Mouse (Mus musculus): ENCODE results near the gene Capn8. TPM values are rescaled to one million over a fixed set of nuclear protein-coding genes. Genes with fewer than 3 reads are reported as not detected.

The Capn8 gene
- total RNA-seq, 2 experiments from 2014 or later = not detected

GRCm38 (mm10) chr1:182543906-182544305 is 20.9 kb upstream of the Capn8 start:
- ATAC-seq (replicated peaks; ENCODE audit: poor library complexity) = no peak

GRCm38 (mm10) chr1:182550761-182551160 is 14.0 kb upstream of the Capn8 start:
- ATAC-seq (replicated peaks; ENCODE audit: poor library complexity) = no peak

DNA sequence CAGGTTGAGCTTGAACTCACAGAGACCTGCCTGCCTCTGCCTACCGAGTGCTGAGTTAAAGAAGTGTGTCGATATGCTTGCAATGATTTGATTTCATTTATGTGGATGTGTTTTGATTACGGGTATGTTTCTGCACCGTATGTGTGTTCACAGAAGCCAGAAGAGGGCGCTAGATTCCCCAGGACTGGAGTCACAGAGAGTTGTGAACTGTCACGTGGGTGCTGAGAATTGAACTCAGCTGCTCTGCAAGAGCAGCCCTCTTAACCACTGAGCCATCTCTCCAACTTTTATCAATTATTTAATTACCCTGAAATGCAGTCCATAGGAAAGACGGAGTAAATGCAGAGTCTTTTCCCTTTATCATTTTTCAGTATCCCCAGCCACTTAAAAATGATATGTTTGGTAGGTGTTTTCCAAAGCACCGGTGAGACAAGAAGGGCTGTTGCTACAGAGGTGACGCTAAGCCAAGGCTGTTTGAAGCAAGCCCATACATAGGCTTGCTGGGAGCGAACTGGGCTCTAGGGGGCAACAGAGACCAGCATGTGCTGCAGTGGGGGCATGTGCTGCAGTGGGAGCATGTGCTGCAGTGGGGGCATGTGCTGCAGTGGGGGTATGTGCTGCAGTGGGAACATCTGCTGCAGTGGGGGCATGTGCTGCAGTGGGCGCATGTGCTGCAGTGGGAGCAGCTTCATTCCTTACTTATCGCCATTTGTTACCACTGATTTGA is 11.0 kb upstream of the Capn8 start:
- peak; percentile 96 for ATAC-seq (replicated peaks; ENCODE audit: poor library complexity)

DNA sequence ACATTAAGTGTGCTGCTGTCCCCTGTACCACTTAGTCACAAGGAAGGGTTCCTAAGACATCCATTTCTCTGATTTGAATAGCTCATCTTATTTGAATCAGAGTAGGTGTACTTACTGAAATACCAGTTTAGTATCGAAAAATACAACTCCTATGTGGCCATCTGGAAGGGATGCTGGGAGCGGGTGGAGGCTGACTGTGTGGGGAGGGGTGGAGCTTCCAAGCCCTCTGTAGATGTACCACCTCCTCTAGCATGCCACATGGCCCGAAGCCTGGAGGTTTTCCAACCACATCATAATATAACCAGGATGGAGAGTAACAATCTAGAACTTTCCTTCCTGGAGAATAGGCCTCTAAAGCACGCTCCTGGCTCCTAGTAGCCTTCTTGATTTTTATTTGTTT is 6.5 kb upstream of the Capn8 start:
- ATAC-seq (replicated peaks; ENCODE audit: poor library complexity) = no peak

GRCm38 (mm10) chr1:182559530-182559929 is 5.3 kb upstream of the Capn8 start:
- no peak for ATAC-seq (replicated peaks; ENCODE audit: poor library complexity)

GRCm38 (mm10) chr1:182560390-182561098 is 4.3 kb upstream of the Capn8 start:
- ATAC-seq (replicated peaks; ENCODE audit: poor library complexity) = peak; percentile 34; the same call in 1 of the 2 replicates

DNA sequence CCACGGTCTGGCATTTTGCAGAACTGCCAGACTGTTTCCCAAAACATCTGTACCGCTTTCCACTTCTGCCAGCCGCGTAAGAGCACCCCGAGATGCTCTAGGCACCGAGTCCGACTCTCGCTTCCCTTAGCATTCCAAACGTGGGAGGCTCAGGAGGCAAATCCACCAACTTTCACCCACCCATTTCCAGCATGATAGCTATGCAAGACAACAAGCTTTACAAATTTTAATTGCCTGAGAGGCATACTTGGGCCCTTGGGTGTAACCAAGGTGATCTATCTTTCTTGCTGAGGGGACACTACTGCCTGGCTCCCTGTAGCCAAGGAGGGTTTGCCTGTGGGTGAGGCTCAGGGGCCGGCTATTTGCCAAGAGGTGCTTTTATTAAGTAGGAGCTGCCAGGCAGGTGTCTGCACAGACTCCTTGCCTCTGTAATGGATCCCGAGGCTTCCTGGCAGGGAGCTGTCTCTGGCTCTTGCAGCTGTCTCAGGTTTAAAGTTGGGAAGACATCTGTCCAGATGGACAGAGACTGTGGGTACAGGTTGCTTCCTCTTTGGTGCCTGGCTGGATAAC is 2.8 kb upstream of the Capn8 start:
- ATAC-seq (replicated peaks; ENCODE audit: poor library complexity) = no peak

DNA sequence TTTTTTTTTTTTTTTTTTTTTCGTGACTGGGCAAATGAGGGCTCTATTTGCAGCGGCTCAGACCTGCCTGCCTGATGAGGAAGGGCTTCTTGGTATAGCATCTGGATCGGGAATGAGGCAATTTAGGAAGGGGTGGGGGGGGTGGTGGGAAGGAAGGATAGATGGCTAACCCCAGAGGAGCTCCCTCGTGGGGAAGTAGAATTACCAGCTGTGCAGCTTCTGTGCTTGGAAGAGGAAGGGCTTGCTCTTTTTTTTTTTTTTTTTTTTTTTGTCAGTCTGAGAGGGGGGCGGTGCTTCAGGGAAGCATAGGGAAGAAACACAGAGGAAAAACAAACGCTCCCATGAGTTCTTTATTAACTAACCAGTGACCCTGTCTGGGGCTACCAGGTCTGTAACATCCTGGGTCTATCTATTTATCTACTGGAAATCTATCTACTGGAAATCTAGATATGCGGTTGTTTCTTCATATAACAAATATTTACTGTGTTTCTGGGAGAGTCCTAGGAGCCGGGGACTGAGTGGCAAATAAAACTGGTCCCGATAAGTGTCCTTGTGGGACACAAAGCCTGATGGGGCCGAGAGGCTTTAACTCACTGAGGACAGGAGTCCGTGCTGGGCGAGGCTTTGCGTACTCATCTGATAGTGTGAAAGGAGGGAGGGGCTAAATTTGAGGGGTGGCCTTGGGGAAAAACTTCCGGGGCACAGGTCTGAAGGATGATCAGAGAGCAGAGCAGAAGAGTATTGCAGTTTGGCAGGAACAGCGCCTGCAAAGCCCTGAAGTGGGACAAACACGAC is 2.0 kb upstream of the Capn8 start:
- peak; percentile 57 for ATAC-seq (replicated peaks; ENCODE audit: poor library complexity)

GRCm38 (mm10) chr1:182565351-182565835 is 586 bp downstream of the Capn8 start:
- no peak for ATAC-seq (replicated peaks; ENCODE audit: poor library complexity)

DNA sequence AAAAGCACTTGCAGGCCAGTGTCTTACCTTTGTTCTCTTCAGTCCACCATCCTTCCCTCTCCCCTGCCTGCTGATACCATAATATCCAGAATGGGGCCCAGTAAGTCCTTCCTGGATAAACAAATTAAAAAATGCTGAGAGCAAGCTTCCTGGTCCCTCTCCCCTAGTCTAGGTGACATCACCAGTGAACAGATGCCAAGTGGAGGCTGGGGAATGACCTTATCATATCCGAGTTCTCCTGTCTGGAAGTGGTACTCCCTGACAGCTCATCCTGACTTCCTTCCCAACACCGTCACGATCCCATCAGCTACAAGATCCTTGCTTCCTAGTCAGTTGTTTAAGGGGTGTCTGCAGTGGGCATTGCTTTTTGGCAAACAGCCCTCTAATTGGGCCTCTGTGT is 6.3 kb downstream of the Capn8 start:
- no peak for ATAC-seq (replicated peaks; ENCODE audit: poor library complexity)

DNA sequence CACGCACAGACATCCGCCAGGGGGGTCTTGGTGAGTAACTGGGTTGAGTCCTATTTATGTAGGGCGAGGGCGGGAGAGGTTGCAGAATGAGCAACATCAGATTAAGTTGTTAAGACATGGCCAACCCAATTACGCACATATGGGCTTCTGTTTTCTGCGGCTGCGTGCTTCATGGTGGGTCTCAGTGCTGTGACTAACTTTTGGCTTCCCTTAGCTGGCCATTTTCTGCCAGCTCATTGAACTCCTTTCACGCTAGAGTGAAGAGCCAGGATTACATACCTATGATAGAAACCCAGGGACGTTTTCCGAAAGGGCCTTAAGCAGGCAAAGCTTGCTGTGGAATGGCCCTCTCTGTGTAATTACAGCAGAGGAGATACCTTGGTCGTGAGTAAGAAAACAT is 7.2 kb downstream of the Capn8 start:
- ATAC-seq (replicated peaks; ENCODE audit: poor library complexity) = no peak

DNA sequence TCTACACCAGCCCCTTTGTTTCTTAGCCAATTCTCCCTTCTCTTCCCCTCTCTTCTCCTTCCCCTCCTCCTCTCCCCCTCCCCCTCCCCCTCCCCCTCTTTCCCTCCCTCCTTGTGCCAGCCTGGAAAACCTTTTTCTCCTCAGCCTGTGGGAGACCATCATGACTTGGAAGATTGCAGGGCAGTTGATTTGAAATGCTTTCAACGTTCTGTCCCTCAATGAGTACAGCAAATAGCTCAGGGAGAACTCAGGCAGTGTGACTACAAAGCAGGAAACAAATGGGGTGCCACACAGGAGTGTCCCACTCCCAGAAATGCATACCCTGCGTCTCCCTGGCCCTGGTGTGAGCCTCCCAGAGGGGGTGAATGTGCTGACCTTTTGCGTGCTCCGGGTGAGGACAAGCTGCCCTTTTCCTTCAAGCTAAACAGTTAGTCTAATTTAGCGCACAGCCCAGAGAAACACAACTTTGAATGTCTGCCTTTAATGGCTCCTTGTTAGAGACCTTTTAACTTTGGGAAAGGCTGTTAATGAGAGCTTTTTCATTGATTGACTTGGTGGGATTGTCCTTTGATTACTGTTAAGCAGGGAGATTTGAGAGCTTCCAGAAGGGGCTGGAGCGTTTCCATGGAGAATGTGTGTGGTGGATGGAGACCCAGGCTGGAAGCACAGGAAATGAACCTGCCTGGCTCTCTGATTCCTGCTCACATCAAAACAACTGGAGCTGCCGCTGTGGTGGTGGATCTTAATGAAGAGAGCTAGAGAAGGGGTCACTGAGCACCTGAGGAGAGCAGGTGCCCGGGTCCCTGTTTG is 9.3 kb downstream of the Capn8 start:
- ATAC-seq (replicated peaks; ENCODE audit: poor library complexity) = no peak

- ATAC-seq (replicated peaks; ENCODE audit: poor library complexity) = no peak
Observed at GRCm38 (mm10) chr1:182574666-182575049, 9.9 kb downstream of the Capn8 start.

GRCm38 (mm10) chr1:182584169-182584568 is 19.4 kb downstream of the Capn8 start:
- ATAC-seq (replicated peaks; ENCODE audit: poor library complexity) = no peak

DNA sequence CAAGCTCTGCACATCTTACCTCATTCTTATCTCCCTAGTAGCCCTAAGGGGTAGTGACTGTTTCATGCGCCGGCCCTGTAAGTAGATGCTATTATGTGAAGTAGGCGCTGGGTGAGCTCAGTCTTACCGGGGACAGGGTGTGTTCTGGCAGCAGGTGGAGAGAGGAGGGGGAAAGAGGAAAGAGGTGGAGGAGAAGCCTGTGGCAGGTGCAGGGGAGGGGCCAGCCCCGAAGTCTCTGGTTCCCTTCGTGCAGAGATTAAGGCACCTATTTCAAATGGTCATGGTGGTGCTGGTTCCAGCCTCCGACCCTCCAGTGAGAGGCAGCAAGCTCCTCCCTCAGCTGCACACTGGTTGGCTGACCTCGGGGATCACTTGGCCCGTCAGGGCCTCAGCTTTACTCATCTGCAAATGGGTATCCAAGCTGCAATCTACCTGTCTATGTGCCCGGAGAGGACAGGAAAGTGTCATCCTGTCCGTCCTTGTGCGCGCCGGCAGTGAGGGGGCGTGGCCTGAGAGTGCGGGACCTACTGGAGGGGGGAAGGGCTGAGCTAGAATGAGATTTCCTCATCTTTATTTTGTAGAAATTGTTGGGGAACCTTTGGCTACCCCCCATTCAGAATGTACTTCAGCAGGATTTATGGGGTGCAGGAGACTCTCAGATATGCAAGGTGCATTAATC is 20.5 kb downstream of the Capn8 start:
- ATAC-seq (replicated peaks; ENCODE audit: poor library complexity) = no peak; the same call in 1 of the 2 replicates

DNA sequence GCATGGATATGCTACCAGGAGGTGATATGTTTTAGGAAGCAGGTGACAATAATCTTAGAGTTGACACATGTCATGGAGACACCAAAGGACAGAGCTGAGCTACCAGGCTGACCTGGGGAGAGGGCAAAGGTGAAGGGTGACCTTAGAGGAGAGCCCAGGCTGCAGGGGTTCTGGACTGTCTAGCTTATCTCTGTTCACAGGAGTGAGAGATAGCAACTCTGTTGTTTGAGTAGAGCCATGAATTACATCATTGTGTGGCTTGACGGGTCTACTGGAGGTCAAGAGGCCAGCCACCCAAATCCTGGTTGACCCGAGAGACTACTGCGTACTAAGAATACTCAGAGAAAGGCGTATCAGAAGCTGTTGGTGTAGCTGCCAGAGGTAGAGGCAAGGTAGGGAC is 22.9 kb downstream of the Capn8 start:
- ATAC-seq (replicated peaks; ENCODE audit: poor library complexity) = no peak

DNA sequence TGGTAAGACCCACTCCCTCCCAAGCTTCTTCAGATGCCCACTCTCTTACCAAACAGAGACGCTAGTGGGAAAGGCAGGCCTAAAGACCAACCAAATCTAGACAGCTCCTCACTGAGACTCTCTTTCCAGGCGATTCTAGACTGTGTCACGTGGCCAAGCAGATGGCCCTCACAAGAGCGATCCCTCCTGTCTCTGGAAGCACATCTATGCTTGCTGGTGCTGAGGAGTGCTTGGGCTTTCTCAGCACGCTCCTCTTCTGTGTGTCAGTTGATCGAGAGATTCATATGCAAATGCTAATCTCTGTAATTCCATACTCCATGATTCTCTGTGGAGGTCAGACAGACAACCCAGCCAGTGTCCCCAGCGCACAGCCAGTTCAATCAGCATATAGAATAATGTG is 26.7 kb downstream of the Capn8 start:
- no peak for ATAC-seq (replicated peaks; ENCODE audit: poor library complexity)

DNA sequence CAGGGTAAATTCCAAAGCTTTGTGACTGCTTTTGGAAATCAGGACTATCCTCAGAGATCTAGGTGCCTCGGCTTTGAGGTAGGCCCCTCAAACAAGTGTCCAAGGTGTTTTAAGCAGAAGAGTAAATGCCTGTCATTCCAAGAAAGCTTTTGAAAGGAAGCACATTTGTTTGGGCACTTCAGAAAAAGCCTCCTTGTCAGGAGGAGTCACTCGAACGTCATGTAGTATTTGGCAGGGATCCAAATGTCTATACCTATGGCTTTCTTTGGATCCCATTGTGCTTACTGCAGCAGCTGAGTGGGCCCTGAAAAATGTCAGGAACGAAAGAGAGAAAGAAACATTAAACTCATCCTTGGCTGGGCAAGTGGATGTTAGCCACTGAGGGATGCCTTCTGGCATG is 27.6 kb downstream of the Capn8 start:
- ATAC-seq (replicated peaks; ENCODE audit: poor library complexity) = no peak

GRCm38 (mm10) chr1:182605330-182606150 is 40.7 kb downstream of the Capn8 start:
- no peak for ATAC-seq (replicated peaks; ENCODE audit: poor library complexity)
